Mouse (Mus musculus): ENCODE measurements around the gene Tm9sf2. TPM values are rescaled to one million over a fixed set of nuclear protein-coding genes. Genes with fewer than 3 reads are reported as not detected.

Tm9sf2 gene
- polyA plus RNA-seq, 1 experiment from 2014 or later: 191 TPM

DNA sequence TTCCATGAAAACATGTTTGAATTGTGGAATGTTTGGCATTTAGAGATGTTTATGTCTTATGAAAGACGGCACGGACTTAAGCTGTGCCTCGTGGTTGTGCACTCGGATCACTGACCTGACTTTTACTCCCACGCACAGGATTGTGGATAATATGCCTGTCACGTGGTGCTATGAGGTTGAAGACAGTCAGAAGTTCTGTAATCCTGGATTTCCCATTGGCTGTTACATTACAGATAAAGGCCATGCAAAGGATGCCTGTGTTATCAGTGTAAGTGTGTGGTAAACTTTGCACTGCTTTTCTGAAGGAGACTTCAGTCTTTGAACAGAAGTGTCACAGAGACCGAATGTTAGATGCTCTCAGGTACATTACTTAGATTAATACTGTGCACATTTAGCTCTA is 30.4 kb downstream of the Tm9sf2 start:
- no peak overlapping the region for H3K9ac ChIP-seq (ENCODE audit: low read length)
- H3K4me1 ChIP-seq (replicated peaks; ENCODE audit: control insufficient read depth, insufficient read depth, low read length): no peaks in the 10 kb centered on the region
- WGBS: 55% methylated on average over 7 of the region's 7 CpGs
- no peak overlapping the region for H3K4me3 ChIP-seq (ENCODE audit: low read depth, low read length)
- H3K4me2 ChIP-seq (ENCODE audit: low read length): no peak overlapping the region
- peaks cover 64% of the 10 kb centered on the region for H3K36me3 ChIP-seq (ENCODE audit: control insufficient read depth, insufficient read depth, low read length)
- H3K27ac ChIP-seq (ENCODE audit: low read depth): no peak overlapping the region
- ATAC-seq (replicated peaks; ENCODE audit: low FRiP score, low TSS enrichment, low read depth): no peak
- no peaks in the 10 kb centered on the region for H3K9me3 ChIP-seq (ENCODE audit: control insufficient read depth, low read length)
- no peaks in the 10 kb centered on the region for H3K27me3 ChIP-seq (replicated peaks; ENCODE audit: control insufficient read depth, insufficient read depth, low read length)
- DNase-seq (ENCODE audit: low spot score): no peak

DNA sequence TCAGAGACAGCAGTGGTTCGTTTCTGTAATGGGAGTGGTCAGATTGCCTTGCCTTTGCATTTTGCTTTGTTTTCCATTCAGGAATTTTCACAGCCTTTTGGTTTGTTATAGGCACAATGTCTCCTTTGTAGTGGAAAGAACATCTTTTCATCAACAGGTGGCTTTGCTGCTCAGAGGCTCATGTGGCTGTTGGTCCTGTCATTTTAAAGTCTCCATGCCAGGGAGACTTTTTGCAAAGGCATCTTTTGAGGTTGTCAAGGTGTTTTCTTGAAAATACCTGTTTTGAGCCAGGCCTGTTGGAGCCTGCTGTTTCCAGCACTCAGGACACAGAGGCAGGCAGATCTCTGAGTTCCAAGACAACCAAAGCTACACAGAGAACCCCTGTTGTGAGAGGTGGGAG is 33.3 kb downstream of the Tm9sf2 start:
- Histone ChIP-seq H3K27ac (ENCODE audit: low read depth) (no peak overlapping the region), H3K9me3 (ENCODE audit: control insufficient read depth, low read length) (no peaks in the 10 kb centered on the region), H3K4me1 (replicated peaks; ENCODE audit: control insufficient read depth, insufficient read depth, low read length) (no peaks in the 10 kb centered on the region), H3K36me3 (ENCODE audit: control insufficient read depth, insufficient read depth, low read length) (peaks cover 76% of the 10 kb centered on the region), H3K4me2 (ENCODE audit: low read length) (no peak overlapping the region), H3K27me3 (replicated peaks; ENCODE audit: control insufficient read depth, insufficient read depth, low read length) (no peaks in the 10 kb centered on the region), H3K4me3 (ENCODE audit: low read depth, low read length) (no peak overlapping the region), H3K9ac (ENCODE audit: low read length) (no peak overlapping the region)
- DNase-seq (ENCODE audit: low spot score) (no peak), ATAC-seq (replicated peaks; ENCODE audit: low FRiP score, low TSS enrichment, low read depth) (no peak)
- WGBS: 61% methylated on average over 1 of the region's 1 CpGs

DNA sequence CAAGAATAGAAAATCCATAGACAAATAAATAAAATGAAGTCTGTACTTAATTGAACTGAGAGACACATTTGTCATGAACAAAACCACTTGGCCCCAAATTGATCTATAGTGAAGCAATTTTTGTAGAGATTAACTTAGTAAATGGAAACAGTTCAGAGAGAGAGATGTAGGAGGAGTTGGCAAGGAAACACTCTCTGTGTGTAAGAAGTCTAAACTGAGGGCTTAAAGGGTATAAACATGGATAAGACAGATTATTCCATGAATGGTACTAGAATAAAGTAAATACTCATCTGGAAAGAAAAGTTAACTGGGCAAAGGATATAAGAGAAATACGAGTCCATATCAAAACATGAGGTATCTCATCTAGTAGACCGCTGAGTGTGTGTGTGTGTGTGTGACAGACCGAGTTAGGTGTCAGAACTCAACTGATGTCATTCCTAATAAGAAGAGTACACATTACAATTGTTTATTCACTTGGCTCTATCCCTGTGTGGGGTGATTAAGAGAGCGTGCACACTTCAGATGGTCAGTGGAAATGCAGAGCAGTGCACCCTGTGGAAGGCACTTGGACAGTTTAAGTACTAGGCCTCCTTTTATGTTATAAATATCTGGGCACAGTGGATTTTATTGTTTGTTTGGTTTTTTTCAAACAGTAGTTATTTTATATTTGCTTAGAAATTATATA is 36.9 kb downstream of the Tm9sf2 start:
- no peak overlapping the region for H3K4me3 ChIP-seq (ENCODE audit: low read depth, low read length)
- peaks cover 92% of the 10 kb centered on the region for H3K36me3 ChIP-seq (ENCODE audit: control insufficient read depth, insufficient read depth, low read length)
- no peak for DNase-seq (ENCODE audit: low spot score)
- H3K27me3 ChIP-seq (replicated peaks; ENCODE audit: control insufficient read depth, insufficient read depth, low read length): no peaks in the 10 kb centered on the region
- H3K4me1 ChIP-seq (replicated peaks; ENCODE audit: control insufficient read depth, insufficient read depth, low read length): no peaks in the 10 kb centered on the region
- no peak overlapping the region for H3K27ac ChIP-seq (ENCODE audit: low read depth)
- no peak overlapping the region for H3K9ac ChIP-seq (ENCODE audit: low read length)
- no peak overlapping the region for H3K4me2 ChIP-seq (ENCODE audit: low read length)
- no peaks in the 10 kb centered on the region for H3K9me3 ChIP-seq (ENCODE audit: control insufficient read depth, low read length)
- ATAC-seq (replicated peaks; ENCODE audit: low FRiP score, low TSS enrichment, low read depth): no peak
- WGBS: 78% methylated on average over 4 of the region's 4 CpGs

DNA sequence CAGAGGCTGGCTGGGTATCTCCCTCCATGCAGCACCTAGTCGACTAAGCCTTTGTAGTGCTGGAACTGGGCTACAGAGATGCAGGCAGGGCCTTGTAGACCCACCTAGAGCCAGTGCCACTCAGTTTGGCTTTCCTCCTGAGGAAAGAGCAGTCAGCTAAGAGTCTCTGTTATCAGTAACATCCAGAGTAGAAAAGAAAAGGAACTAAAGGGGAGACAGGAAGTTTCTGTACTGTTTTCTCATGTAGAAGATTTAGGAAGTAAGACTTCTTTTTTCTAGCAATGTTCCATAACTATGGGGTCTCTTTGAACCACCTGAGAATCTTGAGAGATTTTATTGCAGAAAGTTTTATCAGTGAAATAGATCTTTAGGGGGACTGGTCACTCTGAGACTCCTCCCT is 38.5 kb downstream of the Tm9sf2 start:
- Histone ChIP-seq H3K9me3 (ENCODE audit: control insufficient read depth, low read length) (no peaks in the 10 kb centered on the region), H3K4me1 (replicated peaks; ENCODE audit: control insufficient read depth, insufficient read depth, low read length) (no peaks in the 10 kb centered on the region), H3K27ac (ENCODE audit: low read depth) (no peak overlapping the region), H3K4me3 (ENCODE audit: low read depth, low read length) (no peak overlapping the region), H3K9ac (ENCODE audit: low read length) (no peak overlapping the region), H3K27me3 (replicated peaks; ENCODE audit: control insufficient read depth, insufficient read depth, low read length) (no peaks in the 10 kb centered on the region), H3K36me3 (ENCODE audit: control insufficient read depth, insufficient read depth, low read length) (peaks cover 94% of the 10 kb centered on the region), H3K4me2 (ENCODE audit: low read length) (no peak overlapping the region)
- DNase-seq (ENCODE audit: low spot score) (no peak), ATAC-seq (replicated peaks; ENCODE audit: low FRiP score, low TSS enrichment, low read depth) (no peak)
- WGBS: 64% methylated on average over 1 of the region's 1 CpGs

DNA sequence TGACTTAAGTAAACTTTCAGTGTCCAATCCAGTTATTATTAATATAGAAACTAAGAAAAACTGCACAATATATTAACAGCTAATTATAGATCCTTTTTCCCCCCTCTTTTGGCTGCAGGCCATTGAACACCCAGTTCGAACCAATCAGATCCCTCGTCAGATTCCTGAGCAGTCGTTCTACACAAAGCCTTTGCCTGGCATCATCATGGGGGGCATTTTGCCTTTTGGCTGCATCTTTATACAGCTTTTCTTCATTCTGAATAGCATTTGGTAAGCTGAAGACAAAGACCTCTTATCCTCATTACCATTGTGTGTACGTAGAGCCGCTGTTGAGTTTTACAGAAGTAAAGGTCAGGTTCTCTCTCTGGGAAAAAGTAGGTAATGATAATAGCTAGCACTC is 43.8 kb downstream of the Tm9sf2 start:
- ATAC-seq (replicated peaks; ENCODE audit: low FRiP score, low TSS enrichment, low read depth) (no peak), DNase-seq (ENCODE audit: low spot score) (no peak)
- H3K36me3 ChIP-seq (ENCODE audit: control insufficient read depth, insufficient read depth, low read length): peaks cover 91% of the 10 kb centered on the region
- WGBS: 87% methylated on average over 5 of the region's 5 CpGs
- H3K27ac ChIP-seq (ENCODE audit: low read depth): no peak overlapping the region
- H3K4me1 ChIP-seq (replicated peaks; ENCODE audit: control insufficient read depth, insufficient read depth, low read length): no peaks in the 10 kb centered on the region
- no peak overlapping the region for H3K4me3 ChIP-seq (ENCODE audit: low read depth, low read length)
- H3K9ac ChIP-seq (ENCODE audit: low read length): no peak overlapping the region
- H3K9me3 ChIP-seq (ENCODE audit: control insufficient read depth, low read length): no peaks in the 10 kb centered on the region
- no peak overlapping the region for H3K4me2 ChIP-seq (ENCODE audit: low read length)
- H3K27me3 ChIP-seq (replicated peaks; ENCODE audit: control insufficient read depth, insufficient read depth, low read length): no peaks in the 10 kb centered on the region

DNA sequence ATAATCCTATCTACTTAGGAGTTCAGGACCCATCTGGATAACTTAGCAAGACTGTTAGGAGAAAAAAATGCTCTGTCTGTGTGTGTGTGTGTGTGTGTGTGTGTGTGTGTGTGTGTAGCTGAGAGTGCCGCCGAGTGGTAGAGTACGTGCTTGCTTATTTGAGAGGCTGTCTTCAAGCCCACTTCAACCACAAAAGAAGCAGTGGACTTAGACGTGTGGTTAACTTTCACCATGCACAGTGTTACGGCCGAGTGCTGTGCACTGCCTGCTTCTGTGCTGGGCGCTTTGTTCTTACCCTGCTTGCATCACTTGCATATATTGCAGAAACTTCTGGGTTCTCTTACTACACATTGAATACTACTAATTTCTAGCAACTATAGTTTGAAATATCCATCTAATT is 50.9 kb downstream of the Tm9sf2 start:
- Histone ChIP-seq H3K4me3 (ENCODE audit: low read depth, low read length) (no peak overlapping the region), H3K9ac (ENCODE audit: low read length) (no peak overlapping the region), H3K27ac (ENCODE audit: low read depth) (no peak overlapping the region), H3K27me3 (replicated peaks; ENCODE audit: control insufficient read depth, insufficient read depth, low read length) (no peaks in the 10 kb centered on the region), H3K4me1 (replicated peaks; ENCODE audit: control insufficient read depth, insufficient read depth, low read length) (no peaks in the 10 kb centered on the region), H3K36me3 (ENCODE audit: control insufficient read depth, insufficient read depth, low read length) (peaks cover 56% of the 10 kb centered on the region), H3K4me2 (ENCODE audit: low read length) (no peak overlapping the region), H3K9me3 (ENCODE audit: control insufficient read depth, low read length) (no peaks in the 10 kb centered on the region)
- ATAC-seq (replicated peaks; ENCODE audit: low FRiP score, low TSS enrichment, low read depth) (no peak), DNase-seq (ENCODE audit: low spot score) (no peak)
- WGBS: 91% methylated on average over 7 of the region's 7 CpGs

DNA sequence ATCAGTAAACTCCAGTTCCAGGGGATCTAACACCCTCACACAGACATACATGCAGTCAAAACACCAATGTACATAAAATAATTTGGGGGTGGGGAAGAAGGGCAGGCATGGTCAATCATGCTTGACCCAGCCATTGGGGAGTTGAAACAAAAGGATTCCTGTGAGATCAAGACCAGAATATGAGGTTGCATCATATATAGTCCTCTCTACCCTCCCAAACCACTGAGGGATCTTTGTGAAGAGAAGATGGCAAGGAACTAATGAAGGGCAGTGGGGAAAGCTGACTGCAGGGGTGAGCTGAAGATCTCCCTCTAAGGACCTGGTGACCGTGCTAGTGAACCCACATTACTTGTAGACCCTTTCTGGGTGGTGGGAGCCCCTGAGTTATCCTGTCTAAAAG is 54.1 kb downstream of the Tm9sf2 start:
- Histone ChIP-seq H3K9me3 (ENCODE audit: control insufficient read depth, low read length) (no peaks in the 10 kb centered on the region), H3K4me2 (ENCODE audit: low read length) (no peak overlapping the region), H3K4me3 (ENCODE audit: low read depth, low read length) (no peak overlapping the region), H3K9ac (ENCODE audit: low read length) (no peak overlapping the region), H3K27me3 (replicated peaks; ENCODE audit: control insufficient read depth, insufficient read depth, low read length) (no peaks in the 10 kb centered on the region), H3K36me3 (ENCODE audit: control insufficient read depth, insufficient read depth, low read length) (peaks cover 29% of the 10 kb centered on the region), H3K4me1 (replicated peaks; ENCODE audit: control insufficient read depth, insufficient read depth, low read length) (no peaks in the 10 kb centered on the region), H3K27ac (ENCODE audit: low read depth) (no peak overlapping the region)
- ATAC-seq (replicated peaks; ENCODE audit: low FRiP score, low TSS enrichment, low read depth) (no peak), DNase-seq (ENCODE audit: low spot score) (no peak)
- 84% methylated on average over 1 of the region's 1 CpGs for WGBS

DNA sequence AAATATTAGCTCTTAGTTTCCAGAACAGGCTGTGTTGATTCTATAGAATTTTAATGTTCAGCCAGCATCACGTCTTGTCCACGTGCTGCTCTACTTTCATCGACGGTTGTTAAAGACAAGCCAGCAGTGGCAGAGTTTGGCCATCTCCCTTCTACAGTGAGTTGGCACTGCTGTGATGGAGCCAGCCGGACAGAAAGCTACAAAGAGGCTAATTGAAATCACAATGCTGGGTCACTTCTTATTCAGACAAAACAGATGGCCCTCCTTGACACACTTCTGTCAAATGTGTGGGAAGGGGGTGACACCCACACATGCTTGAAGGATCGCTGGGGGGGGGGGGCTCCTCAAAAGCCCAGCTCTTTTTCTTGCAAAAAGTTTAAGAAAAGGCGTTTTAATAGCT is 62.1 kb downstream of the Tm9sf2 start:
- Histone ChIP-seq H3K27ac (ENCODE audit: low read depth) (no peak overlapping the region), H3K9ac (ENCODE audit: low read length) (no peak overlapping the region), H3K9me3 (ENCODE audit: control insufficient read depth, low read length) (no peaks in the 10 kb centered on the region), H3K4me3 (ENCODE audit: low read depth, low read length) (no peak overlapping the region), H3K4me1 (replicated peaks; ENCODE audit: control insufficient read depth, insufficient read depth, low read length) (no peaks in the 10 kb centered on the region), H3K27me3 (replicated peaks; ENCODE audit: control insufficient read depth, insufficient read depth, low read length) (no peaks in the 10 kb centered on the region), H3K4me2 (ENCODE audit: low read length) (no peak overlapping the region), H3K36me3 (ENCODE audit: control insufficient read depth, insufficient read depth, low read length) (no peaks in the 10 kb centered on the region)
- ATAC-seq (replicated peaks; ENCODE audit: low FRiP score, low TSS enrichment, low read depth): no peak
- 87% methylated on average over 7 of the region's 7 CpGs for WGBS
- DNase-seq (ENCODE audit: low spot score): no peak

DNA sequence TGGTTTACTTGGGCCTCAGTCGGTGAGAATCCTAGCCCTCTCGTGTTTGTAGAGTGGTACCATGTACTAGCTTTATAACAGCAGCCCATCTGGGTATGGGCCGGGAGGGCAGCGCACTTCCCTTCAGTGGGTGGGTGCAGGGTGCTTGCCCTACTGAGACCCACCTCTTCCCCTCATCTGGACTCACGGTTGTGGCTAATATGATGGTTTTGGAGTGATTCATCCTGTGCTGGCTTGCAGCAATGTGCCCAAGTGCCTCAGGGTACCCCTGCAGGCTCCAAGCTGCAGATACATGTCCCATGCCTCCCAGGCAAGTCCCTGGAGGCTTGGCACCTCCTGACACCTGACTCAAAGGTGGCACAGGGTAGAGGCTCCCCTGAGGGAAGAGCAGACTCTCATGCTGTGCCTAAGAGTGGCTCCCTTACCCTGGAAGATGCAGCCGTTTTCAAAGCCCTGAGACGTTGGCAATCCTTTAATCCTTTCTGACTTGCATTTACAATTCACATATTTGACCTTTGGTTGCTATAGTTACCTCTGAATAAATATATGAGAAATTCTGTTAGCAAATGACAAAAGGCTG is 63.5 kb downstream of the Tm9sf2 start:
- H3K9me3 ChIP-seq (ENCODE audit: control insufficient read depth, low read length): no peaks in the 10 kb centered on the region
- H3K27me3 ChIP-seq (replicated peaks; ENCODE audit: control insufficient read depth, insufficient read depth, low read length): no peaks in the 10 kb centered on the region
- H3K9ac ChIP-seq (ENCODE audit: low read length): no peak overlapping the region
- no peak for ATAC-seq (replicated peaks; ENCODE audit: low FRiP score, low TSS enrichment, low read depth)
- H3K27ac ChIP-seq (ENCODE audit: low read depth): no peak overlapping the region
- no peak overlapping the region for H3K4me3 ChIP-seq (ENCODE audit: low read depth, low read length)
- WGBS: 65% methylated on average over 7 of the region's 7 CpGs
- no peak for DNase-seq (ENCODE audit: low spot score)
- H3K36me3 ChIP-seq (ENCODE audit: control insufficient read depth, insufficient read depth, low read length): no peaks in the 10 kb centered on the region
- H3K4me1 ChIP-seq (replicated peaks; ENCODE audit: control insufficient read depth, insufficient read depth, low read length): no peaks in the 10 kb centered on the region
- H3K4me2 ChIP-seq (ENCODE audit: low read length): no peak overlapping the region

Data from intestine, embryonic 14.5 days (tissue).